Mouse (Mus musculus) CH12.LX (cell line): ENCODE results near the gene Srgap3. TPM values are rescaled to one million over a fixed set of nuclear protein-coding genes. Genes with fewer than 3 reads are reported as not detected.

ENCODE experiments used
- DNase-seq: peaks from one replicate; pipeline ENCODE4 v3.0.0-alpha.2; 2013; ENCODE audit errors: extremely low read depth
- H3K27ac ChIP-seq: 2 replicates; pipeline ENCODE4 v1.5.1; 2012; ENCODE audit warnings: low read depth, mild to moderate bottlenecking, control low read depth, moderate library complexity; ENCODE audit not compliant: insufficient read depth
- H3K27me3 ChIP-seq: replicated peaks from 2 replicates; pipeline ENCODE3; 2012; ENCODE audit warnings: inconsistent platforms
- H3K36me3 ChIP-seq, 2 experiments: replicated peaks in 1 of 2; 2 replicates each; pipeline versions ENCODE3 to v1.6.1; 2012; ENCODE audit warnings: inconsistent platforms in 1 of 2, low read length in 1 of 2, mild to moderate bottlenecking in 1 of 2, mixed read lengths in 1 of 2, moderate library complexity in 1 of 2; ENCODE audit not compliant: control insufficient read depth in 1 of 2, insufficient read depth in 1 of 2
- H3K4me1 ChIP-seq, 2 experiments: 2 replicates each; pipeline ENCODE4 v1.6.1; 2012; ENCODE audit warnings: inconsistent platforms in 1 of 2, moderate library complexity in 1 of 2; ENCODE audit not compliant: insufficient read depth in 2 of 2, control insufficient read depth in 1 of 2
- H3K4me2 ChIP-seq: 2 replicates; pipeline ENCODE4 v1.6.1; 2012; ENCODE audit warnings: low read depth, mild to moderate bottlenecking, control low read depth; ENCODE audit not compliant: poor library complexity, insufficient read depth, severe bottlenecking
- H3K4me3 ChIP-seq, 3 experiments: fragments of 150-350 bp in 1 of 3; sonication (generic) in 1 of 3; replicated peaks in 1 of 3; 2 replicates each; pipeline versions ENCODE3 to v1.5.1; 2011 to 2012; ENCODE audit warnings: low read depth in 2 of 3, low read length in 2 of 3, mild to moderate bottlenecking in 2 of 3, moderate library complexity in 2 of 3, control low read depth in 1 of 3, improper control_type of control experiment in 1 of 3, inconsistent platforms in 1 of 3, mixed read lengths in 1 of 3; ENCODE audit not compliant: poor library complexity in 1 of 3
- H3K79me2 ChIP-seq: replicated peaks from 2 replicates; pipeline ENCODE4 v1.6.1; 2012; ENCODE audit warnings: mild to moderate bottlenecking, moderate library complexity; ENCODE audit not compliant: control insufficient read depth, poor library complexity, insufficient read depth, severe bottlenecking; ENCODE audit errors: extremely low read depth
- H3K9ac ChIP-seq: 2 replicates; pipeline ENCODE4 v1.6.1; 2012; ENCODE audit warnings: low read depth, mild to moderate bottlenecking, control low read depth, moderate library complexity; ENCODE audit not compliant: insufficient read depth
- H3K9me3 ChIP-seq: replicated peaks from 2 replicates; pipeline ENCODE3; 2012; ENCODE audit warnings: low read length, inconsistent platforms, mixed read lengths
- BHLHE40 ChIP-seq: IDR thresholded peaks from 2 replicates; pipeline ENCODE4 v1.6.1; 2011; ENCODE audit warnings: mild to moderate bottlenecking, low read depth, low read length, improper control_type of control experiment
- CHD2 ChIP-seq: IDR thresholded peaks from 2 replicates; pipeline ENCODE4 v1.6.1; 2011; ENCODE audit warnings: low read length, improper control_type of control experiment
- CTCF ChIP-seq, 2 experiments: IDR thresholded peaks in 1 of 2; conservative IDR thresholded peaks in 1 of 2; 2 replicates each; pipeline ENCODE4 v1.5.1; 2011 to 2012; ENCODE audit warnings: low read depth in 2 of 2, low read length in 2 of 2, improper control_type of control experiment in 1 of 2, inconsistent platforms in 1 of 2, mild to moderate bottlenecking in 1 of 2, moderate library complexity in 1 of 2
- E2F4 ChIP-seq: IDR thresholded peaks from 2 replicates; pipeline ENCODE4 v1.6.1; 2011; ENCODE audit warnings: low read depth, low read length, improper control_type of control experiment; ENCODE audit not compliant: insufficient replicate concordance
- EP300 ChIP-seq: IDR thresholded peaks from 2 replicates; pipeline ENCODE4 v1.6.1; 2011; ENCODE audit warnings: low read length, improper control_type of control experiment
- JUN ChIP-seq: IDR thresholded peaks from 2 replicates; pipeline ENCODE4 v1.6.1; 2011; ENCODE audit warnings: low read depth, mild to moderate bottlenecking, low read length, improper control_type of control experiment, moderate library complexity; ENCODE audit not compliant: insufficient read depth
- JUND ChIP-seq: conservative IDR thresholded peaks from 2 replicates; pipeline ENCODE4 v1.6.1; 2011; ENCODE audit warnings: low read depth, low read length, improper control_type of control experiment
- KAT2A ChIP-seq: IDR thresholded peaks from 2 replicates; pipeline ENCODE4 v1.6.1; 2012; ENCODE audit warnings: low read length, improper control_type of control experiment, inconsistent platforms; ENCODE audit not compliant: insufficient replicate concordance
- MAFK ChIP-seq: IDR thresholded peaks from 2 replicates; pipeline ENCODE4 v1.6.1; 2011; ENCODE audit warnings: low read length, improper control_type of control experiment; ENCODE audit not compliant: insufficient replicate concordance
- MAX ChIP-seq: IDR thresholded peaks from 2 replicates; pipeline ENCODE4 v1.6.1; 2011; ENCODE audit warnings: low read length, improper control_type of control experiment
- MXI1 ChIP-seq: IDR thresholded peaks from 2 replicates; pipeline ENCODE4 v1.6.1; 2011; ENCODE audit warnings: mild to moderate bottlenecking, low read depth, low read length, improper control_type of control experiment
- MYC ChIP-seq: IDR thresholded peaks from 2 replicates; pipeline ENCODE4 v1.6.1; 2011; ENCODE audit warnings: low read depth, mild to moderate bottlenecking, improper control_type of control experiment, low read length
- NELFE ChIP-seq: IDR thresholded peaks from 2 replicates; pipeline ENCODE4 v1.6.1; 2011; ENCODE audit warnings: low read depth, low read length, improper control_type of control experiment
- NRF1 ChIP-seq: IDR thresholded peaks from 2 replicates; pipeline ENCODE4 v1.6.1; 2014; ENCODE audit warnings: low read depth, mild to moderate bottlenecking, inconsistent platforms, low read length, improper control_type of control experiment, moderate library complexity
- POLR2A ChIP-seq: IDR thresholded peaks from 2 replicates; pipeline ENCODE4 v1.6.1; 2011; ENCODE audit warnings: low read depth, mild to moderate bottlenecking, improper control_type of control experiment, low read length
- POLR2AphosphoS2 ChIP-seq: IDR thresholded peaks from 2 replicates; pipeline ENCODE4 v1.6.1; 2011; ENCODE audit warnings: low read depth, low read length, improper control_type of control experiment
- RAD21 ChIP-seq: IDR thresholded peaks from 2 replicates; pipeline ENCODE4 v1.6.1; 2011; ENCODE audit warnings: low read depth, mild to moderate bottlenecking, low read length, improper control_type of control experiment, moderate library complexity
- RCOR1 ChIP-seq: conservative IDR thresholded peaks from 2 replicates; pipeline ENCODE4 v1.6.1; 2012; ENCODE audit warnings: low read depth, mild to moderate bottlenecking, inconsistent platforms, low read length, improper control_type of control experiment
- USF1 ChIP-seq: IDR thresholded peaks from 2 replicates; pipeline ENCODE4 v1.6.1; 2014; ENCODE audit warnings: low read depth, mild to moderate bottlenecking, inconsistent platforms, low read length, improper control_type of control experiment
- USF2 ChIP-seq: conservative IDR thresholded peaks from 2 replicates; pipeline ENCODE4 v1.6.1; 2011; ENCODE audit warnings: low read depth, low read length, improper control_type of control experiment
- ZC3H11A ChIP-seq: IDR thresholded peaks from 2 replicates; pipeline ENCODE4 v1.6.1; 2012; ENCODE audit warnings: low read depth, mild to moderate bottlenecking, inconsistent platforms, low read length, improper control_type of control experiment
- ZKSCAN1 ChIP-seq: IDR thresholded peaks from 2 replicates; pipeline ENCODE4 v1.6.1; 2012; ENCODE audit warnings: low read depth, inconsistent platforms, low read length, improper control_type of control experiment, borderline replicate concordance
- ZNF384 ChIP-seq: IDR thresholded peaks from 2 replicates; pipeline ENCODE4 v1.6.1; 2012; ENCODE audit warnings: low read depth, low read length, improper control_type of control experiment, inconsistent platforms
- dilution Hi-C: fragments of 300-500 bp; cut with MboI; formaldehyde crosslinking; loops from 2 replicates; pipeline ENCODE4 v1.14.3; 2020; ENCODE audit warnings: low sequenced_read_pairs; ENCODE audit not compliant: extremely low pct_unique_long_range_greater_than_20kb, extremely low pct_ligation_motif_present
- in situ Hi-C: fragments of 300-500 bp; cut with MboI; formaldehyde crosslinking; loops from 3 replicates; pipeline ENCODE4 v1.14.3; 2019; ENCODE audit warnings: low sequenced_read_pairs, low pct_ligation_motif_present, low pct_unique_long_range_greater_than_20kb, mixed read lengths
- polyA plus RNA-seq: library from polyadenylated mRNA; unstranded; fragments of >175 nt; gene quantifications from 2 replicates; pipeline ENCODE4 v1.2.1, GENCODE M21; 2012; ENCODE audit warnings: low read depth; ENCODE audit not compliant: insufficient read length
- total RNA-seq, 2 experiments: library from RNA; depleted of rRNA; stranded (reverse); fragments of 300-350 nt in 1 of 2; fragments of >200 nt in 1 of 2; gene quantifications; 2 replicates each; pipeline ENCODE4 v1.2.3; 2012 to 2014

Srgap3 gene
- total and polyA plus RNA-seq, 3 experiments: 1.5 to 4.5 (median 2.1) TPM

DNA sequence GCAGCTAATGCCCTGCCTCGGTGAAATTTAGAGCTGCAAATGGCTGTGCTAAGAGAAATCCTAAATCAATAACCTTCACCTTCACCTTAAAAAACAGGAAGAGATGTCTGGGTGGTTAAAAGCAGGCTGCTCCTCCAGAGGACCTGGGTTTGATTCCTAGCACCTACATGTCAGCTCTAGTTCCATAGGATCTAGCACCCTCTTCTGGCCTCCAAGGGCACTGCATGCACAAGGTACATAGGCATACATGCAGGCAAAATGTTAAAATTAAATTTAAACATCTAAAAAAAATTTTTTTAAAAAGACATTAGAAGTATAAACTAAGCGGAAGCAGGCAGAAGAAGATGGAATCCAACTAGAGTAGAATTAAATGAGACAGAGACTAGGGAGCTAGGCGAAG, 214.6 kb downstream of the Srgap3 start:
- H3K27ac ChIP-seq: no peak overlapping the region
- no peak overlapping the region for H3K4me3 ChIP-seq
- H3K79me2 ChIP-seq: no peaks in the 10 kb centered on the region
- peaks cover 0 to 27% of the 10 kb centered on the region in 2 experiments for H3K36me3 ChIP-seq
- TF ChIP-seq USF1: no peak
- TF ChIP-seq MYC: no peak
- TF ChIP-seq CTCF (conservative IDR thresholded peaks at IDR 0.05 in 1 of 2, IDR thresholded peaks at IDR 0.05 in 1 of 2; ENCODE audit: low read depth in 2 of 2, low read length in 2 of 2): peak; percentile 38 to 43; a peak in 3 of 4 replicates
- no peak for TF ChIP-seq KAT2A
- no peak for TF ChIP-seq NELFE
- TF ChIP-seq EP300: no peak
- TF ChIP-seq ZNF384: no peak
- no peak for TF ChIP-seq POLR2AphosphoS2
- TF ChIP-seq POLR2A: no peak
- TF ChIP-seq RAD21: peak; percentile 13
- no peak for TF ChIP-seq MXI1
- H3K27me3 ChIP-seq: no peaks in the 10 kb centered on the region
- no peak for DNase-seq
- H3K4me1 ChIP-seq: peaks cover 1 to 7% of the 10 kb centered on the region in 2 experiments; a peak in 1 of 4 replicates
- dilution Hi-C loops (no loop called here), in situ Hi-C loops (no loop called here)
- no peak overlapping the region for H3K4me2 ChIP-seq
- H3K9me3 ChIP-seq: no peaks in the 10 kb centered on the region
- no peak overlapping the region for H3K9ac ChIP-seq

- dilution Hi-C loops: no loop called here
- H3K4me1 ChIP-seq: peaks cover 7 to 15% of the 10 kb centered on the region in 2 experiments; a peak in 2 of 4 replicates
- DNase-seq: no peak
- H3K9me3 ChIP-seq: no peaks in the 10 kb centered on the region
- H3K36me3 ChIP-seq: peaks cover 0 to 32% of the 10 kb centered on the region in 2 experiments
- no peak for TF ChIP-seq KAT2A
- no peak for TF ChIP-seq POLR2AphosphoS2
- no peak for TF ChIP-seq USF2
- no peak for TF ChIP-seq ZKSCAN1
- no peak for TF ChIP-seq ZC3H11A
- no peak for TF ChIP-seq MAX
- TF ChIP-seq POLR2A: no peak
- no peak for TF ChIP-seq E2F4
- TF ChIP-seq MAFK: no peak
- TF ChIP-seq RCOR1: no peak
- no peak for TF ChIP-seq NRF1
- no peak for TF ChIP-seq MXI1
- no peak for TF ChIP-seq BHLHE40
- no peak for TF ChIP-seq CHD2
- TF ChIP-seq JUND: no peak
- no peak for TF ChIP-seq JUN
- TF ChIP-seq CTCF (conservative IDR thresholded peaks at IDR 0.05 in 1 of 2, IDR thresholded peaks at IDR 0.05 in 1 of 2; ENCODE audit: low read depth in 2 of 2, low read length in 2 of 2): no peak
- no peak overlapping the region for H3K27ac ChIP-seq
- H3K79me2 ChIP-seq: no peaks in the 10 kb centered on the region
- no peak overlapping the region for H3K4me2 ChIP-seq
- no peaks in the 10 kb centered on the region for H3K27me3 ChIP-seq
- no peak overlapping the region for H3K4me3 ChIP-seq
- in situ Hi-C loops: no loop called here
- no peak overlapping the region for H3K9ac ChIP-seq
Observed at GRCm38 (mm10) chr6:112731386-112731785, 215.7 kb downstream of the Srgap3 start.
